Mouse (Mus musculus) gastrocnemius, adult 2 months (tissue): ENCODE results near the gene Fam53b. TPM values are rescaled to one million over a fixed set of nuclear protein-coding genes. Genes with fewer than 3 reads are reported as not detected.

Source experiments
- DNase-seq: peaks from one replicate; pipeline ENCODE4 v3.0.0; 2022
- H3K27ac ChIP-seq: fragments of 200-600 bp; 2 replicates; pipeline ENCODE4 v1.8.1; 2022; ENCODE audit warnings: mild to moderate bottlenecking
- H3K4me3 ChIP-seq: fragments of 200-600 bp; 2 replicates; pipeline ENCODE4 v1.8.1; 2022; ENCODE audit warnings: mild to moderate bottlenecking, moderate library complexity
- CTCF ChIP-seq: fragments of 200-600 bp; IDR thresholded peaks from 2 replicates; pipeline ENCODE4 v1.8.1; 2022; ENCODE audit warnings: antibody characterized with exemption, mild to moderate bottlenecking, moderate library complexity
- intact Hi-C: fragments of 180-260 bp; cut with DNase I; formaldehyde crosslinking; loops from one replicate; pipeline ENCODE4 v1.15.1; 2025
- total RNA-seq, 2 experiments: library from RNA; stranded (reverse); gene quantifications; 2 replicates each; pipeline ENCODE4 v1.2.3; 2021

Gene Fam53b
- total RNA-seq, 2 experiments from 2014 or later, result 15.3 to 27.4 TPM

- Histone ChIP-seq H3K4me3 (no peak overlapping the region), H3K27ac (peak overlapping the region; percentile 88)
- no peak for DNase-seq
- no peak for TF ChIP-seq CTCF
- intact Hi-C loops, result loop anchor here (5.0 kb wide), 1 partner anchor 39 kb away; no protein-coding TSS in a partner anchor
Measured at GRCm38 (mm10) chr7:132767999-132768370, 45.7 kb downstream of the Fam53b start.

GRCm38 (mm10) chr7:132767233-132767998, 46.3 kb downstream of the Fam53b start:
- TF ChIP-seq CTCF, result no peak
- no peak overlapping the region for H3K4me3 ChIP-seq
- intact Hi-C loops, result loop anchor here (5.0 kb wide), 1 partner anchor 40 kb away; no protein-coding TSS in a partner anchor
- peak overlapping the region; percentile 88 for H3K27ac ChIP-seq
- no peak for DNase-seq

- peak; percentile 81 for DNase-seq
- H3K4me3 ChIP-seq, result no peak overlapping the region
- H3K27ac ChIP-seq, result peak overlapping the region; percentile 88
- intact Hi-C loops, result loop anchor here (5.0 kb wide), 1 partner anchor 41 kb away; no protein-coding TSS in a partner anchor
- peak; percentile 10; the same call in 1 of the 2 replicates for TF ChIP-seq CTCF
Measured at GRCm38 (mm10) chr7:132766235-132766871, 47.3 kb downstream of the Fam53b start.

- no peak for TF ChIP-seq CTCF
- intact Hi-C loops, result loop anchor here (2.0 to 5.0 kb wide), 2 partner anchors 29 to 42 kb away; no protein-coding TSS in a partner anchor
- no peak for DNase-seq
- Histone ChIP-seq H3K27ac (peak overlapping the region; percentile 88), H3K4me3 (no peak overlapping the region)
Measured at GRCm38 (mm10) chr7:132765629-132766186, 48.0 kb downstream of the Fam53b start.

- Histone ChIP-seq H3K4me3 (no peak overlapping the region), H3K27ac (peak overlapping the region; percentile 88)
- TF ChIP-seq CTCF, result no peak
- no peak for DNase-seq
- intact Hi-C loops, result loop anchor here (2.0 to 5.0 kb wide), 2 partner anchors 28 to 42 kb away; no protein-coding TSS in a partner anchor
Measured at GRCm38 (mm10) chr7:132764896-132765491, 48.7 kb downstream of the Fam53b start.

GRCm38 (mm10) chr7:132764314-132764713, 49.4 kb downstream of the Fam53b start:
- Histone ChIP-seq H3K4me3 (no peak overlapping the region), H3K27ac (peak overlapping the region; percentile 88)
- DNase-seq, result no peak
- no peak for TF ChIP-seq CTCF
- intact Hi-C loops, result loop anchor here (2.0 kb wide), 1 partner anchor 28 kb away; no protein-coding TSS in a partner anchor

GRCm38 (mm10) chr7:132763911-132764310, 49.8 kb downstream of the Fam53b start:
- Histone ChIP-seq H3K27ac (peak overlapping the region; percentile 88), H3K4me3 (no peak overlapping the region)
- DNase-seq, result no peak
- intact Hi-C loops, result loop anchor here (2.0 kb wide), 1 partner anchor 27 kb away; no protein-coding TSS in a partner anchor
- TF ChIP-seq CTCF, result no peak

- Histone ChIP-seq H3K4me3 (no peak overlapping the region), H3K27ac (peak overlapping the region; percentile 88)
- TF ChIP-seq CTCF, result no peak
- no peak for DNase-seq
- intact Hi-C loops, result no loop called here
Measured at GRCm38 (mm10) chr7:132763351-132763750, 50.3 kb downstream of the Fam53b start.

- DNase-seq, result peak; percentile 52
- TF ChIP-seq CTCF, result no peak
- intact Hi-C loops, result no loop called here
- no peak overlapping the region for H3K4me3 ChIP-seq
- H3K27ac ChIP-seq, result peak overlapping the region; percentile 88
Measured at GRCm38 (mm10) chr7:132761409-132761808, 52.3 kb downstream of the Fam53b start.

- TF ChIP-seq CTCF, result no peak
- intact Hi-C loops, result no loop called here
Measured at GRCm38 (mm10) chr7:132760589-132761180, 53.0 kb downstream of the Fam53b start.

GRCm38 (mm10) chr7:132759926-132760325, 53.8 kb downstream of the Fam53b start:
- intact Hi-C loops, result no loop called here
- TF ChIP-seq CTCF, result no peak

More at GRCm38 (mm10) chr7:132760589-132761180, 53.0 kb downstream of the Fam53b start:
- peak overlapping the region; percentile 88 for H3K27ac ChIP-seq
- H3K4me3 ChIP-seq, result no peak overlapping the region
- no peak for DNase-seq

GRCm38 (mm10) chr7:132759405-132759891, 54.2 kb downstream of the Fam53b start:
- DNase-seq, result no peak
- no peak for TF ChIP-seq CTCF
- intact Hi-C loops, result no loop called here
- Histone ChIP-seq H3K4me3 (no peak overlapping the region), H3K27ac (0 out of 2 replicates have a peak overlapping the region, but pooled peaks have one; percentile 3)

More at GRCm38 (mm10) chr7:132759926-132760325, 53.8 kb downstream of the Fam53b start:
- Histone ChIP-seq H3K27ac (peak overlapping the region; percentile 88), H3K4me3 (no peak overlapping the region)
- DNase-seq, result no peak
